Mouse (Mus musculus): ENCODE results near the gene Ing3.

DNA sequence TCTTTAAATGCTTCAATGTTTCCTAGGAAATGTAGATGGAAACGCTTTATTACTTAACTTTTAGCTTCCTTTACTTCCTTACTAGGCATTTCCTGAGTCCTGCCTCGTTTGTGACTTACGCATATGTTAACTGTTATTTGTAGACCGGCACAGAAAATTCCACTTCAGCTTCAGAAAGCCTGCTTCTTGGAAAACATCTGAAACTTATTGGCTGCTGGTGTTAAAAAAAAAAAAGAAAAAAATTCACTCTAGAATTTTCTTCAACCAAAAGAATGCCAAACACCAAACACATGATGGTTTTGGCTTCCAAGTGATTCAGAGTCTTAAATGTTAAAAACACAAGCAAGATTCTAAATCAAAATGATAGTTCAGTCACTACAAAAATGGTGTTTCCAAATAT is 39.7 kb downstream of the Ing3 start:
- TF ChIP-seq CTCF (IDR thresholded peaks at IDR 0.05; ENCODE audit: low read depth, low read length) (no peak), GATA2 (IDR thresholded peaks at IDR 0.05; ENCODE audit: borderline replicate concordance, low read depth, low read length) (no peak), POLR2AphosphoS5 (IDR thresholded peaks at IDR 0.05; ENCODE audit: insufficient replicate concordance, low read depth, low read length) (no peak), GATA1 (IDR thresholded peaks at IDR 0.05; ENCODE audit: borderline replicate concordance, low read length) (no peak)

All from G1E (cell line).